Mouse (Mus musculus): ENCODE results near the gene Ell. TPM values are rescaled to one million over a fixed set of nuclear protein-coding genes. Genes with fewer than 3 reads are reported as not detected.

Gene Ell
- polyA plus RNA-seq, 1 experiment = 18.4 TPM

- no peak for DNase-seq (ENCODE audit: low read depth)
Measured at GRCm38 (mm10) chr8:70597417-70598272, 58.4 kb downstream of the Ell start.

DNA sequence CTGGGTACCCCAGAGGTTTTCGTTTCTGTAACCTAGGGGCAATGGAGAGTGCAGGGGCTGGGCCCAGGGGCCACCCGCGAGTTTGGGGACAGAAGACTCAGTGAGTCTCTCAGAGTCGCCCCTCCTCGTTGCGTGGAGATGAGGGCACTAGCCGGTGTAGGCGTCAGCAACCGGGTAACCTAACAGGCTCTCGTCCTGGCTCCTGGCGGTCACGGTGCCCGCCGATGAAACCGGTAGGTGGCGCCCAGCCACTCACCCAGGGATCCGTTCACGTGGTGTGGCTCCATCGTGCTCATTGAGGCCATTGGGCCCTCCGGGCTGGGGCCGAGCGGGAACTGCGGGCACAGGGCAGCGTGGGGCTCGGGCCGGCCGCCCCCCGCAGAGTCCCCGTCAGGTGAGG is 59.0 kb downstream of the Ell start:
- DNase-seq (ENCODE audit: low read depth) = no peak

DNA sequence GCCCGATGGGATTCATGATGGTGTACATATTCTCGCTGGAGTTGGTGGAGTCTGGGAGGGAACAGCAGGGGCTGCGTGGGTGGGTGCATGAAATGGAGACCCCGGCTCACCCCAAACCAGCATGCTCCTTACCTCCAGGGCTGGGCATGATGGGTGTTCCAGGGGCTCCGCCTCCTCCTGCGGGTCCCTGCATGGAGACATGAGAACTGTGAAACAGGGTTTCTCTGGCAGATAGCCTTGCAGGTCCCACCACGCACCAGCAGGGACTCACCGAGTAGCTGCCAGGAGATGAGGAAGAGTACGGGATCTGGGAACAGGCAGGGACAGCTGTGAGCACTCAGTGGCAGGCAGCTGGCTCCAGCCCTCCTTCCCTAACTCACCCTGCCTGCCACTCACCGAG is 59.5 kb downstream of the Ell start:
- DNase-seq (ENCODE audit: low read depth) = no peak

- DNase-seq (ENCODE audit: low read depth) = no peak
Measured at GRCm38 (mm10) chr8:70599507-70600290, 60.4 kb downstream of the Ell start.

DNA sequence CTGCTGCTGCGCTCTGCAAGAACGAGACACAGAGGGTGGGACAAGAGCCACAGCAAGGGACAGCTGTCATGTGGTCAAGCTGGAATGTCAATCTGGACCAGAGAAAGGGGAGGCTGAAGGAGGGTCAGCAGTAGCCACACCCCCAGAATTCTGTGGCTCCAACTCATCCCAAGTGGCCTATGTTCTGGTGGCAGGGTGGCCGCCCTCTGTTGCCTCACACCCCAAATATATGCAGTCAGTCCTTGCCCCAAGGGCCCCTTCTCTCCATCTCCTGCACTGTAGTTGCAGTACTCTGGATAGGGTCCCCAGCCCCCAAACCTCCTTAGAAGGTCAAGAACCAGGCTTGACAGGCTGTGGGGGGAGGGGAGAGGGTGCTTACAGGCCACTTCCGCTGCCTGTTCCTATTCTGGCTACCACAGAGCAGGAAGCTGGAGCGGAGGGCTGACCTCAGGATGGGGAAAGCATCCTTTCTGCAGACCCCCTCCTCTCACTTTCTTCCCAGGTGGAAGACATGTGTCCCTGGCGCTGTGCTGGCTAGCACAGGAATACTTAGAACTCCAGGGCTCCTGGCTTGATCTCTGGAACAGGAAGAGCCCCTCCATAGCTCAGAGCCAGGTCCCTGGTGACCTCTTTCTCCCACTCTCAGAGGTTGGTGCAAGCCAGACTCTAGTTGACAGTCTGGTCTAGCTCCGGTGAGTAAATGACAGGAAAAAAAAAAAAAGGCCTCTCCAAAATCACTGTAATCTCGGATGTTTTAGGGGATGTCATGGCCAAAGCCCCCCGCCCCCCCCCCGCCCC is 61.4 kb downstream of the Ell start:
- no peak for DNase-seq (ENCODE audit: low read depth)

DNA sequence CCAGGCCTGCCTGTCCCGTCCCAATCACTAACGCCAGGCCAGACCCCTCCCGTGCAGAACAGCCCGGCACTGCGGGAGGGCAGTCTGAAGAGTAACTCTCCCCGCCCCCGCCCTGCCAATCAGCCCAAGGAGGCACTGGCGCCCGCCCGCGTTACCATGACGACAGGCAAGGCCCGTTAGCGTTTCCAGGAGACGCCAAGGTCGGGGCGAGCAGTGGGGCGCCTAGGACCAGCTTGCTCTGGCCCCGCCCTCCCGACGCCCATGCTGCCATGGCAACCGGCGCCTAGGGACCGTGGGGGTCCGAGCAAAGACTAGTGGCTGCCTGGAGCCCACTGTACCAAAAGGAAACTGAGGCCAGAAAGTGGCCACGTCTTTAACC is 62.0 kb downstream of the Ell start:
- no peak for DNase-seq (ENCODE audit: low read depth)

GRCm38 (mm10) chr8:70602139-70602811 is 63.0 kb downstream of the Ell start:
- no peak for DNase-seq (ENCODE audit: low read depth)

GRCm38 (mm10) chr8:70604558-70604957 is 65.3 kb downstream of the Ell start:
- no peak for DNase-seq (ENCODE audit: low read depth)

GRCm38 (mm10) chr8:70605871-70606779 is 66.9 kb downstream of the Ell start:
- DNase-seq (ENCODE audit: low read depth) = no peak

GRCm38 (mm10) chr8:70606780-70607602 is 67.7 kb downstream of the Ell start:
- no peak for DNase-seq (ENCODE audit: low read depth)

- no peak for DNase-seq (ENCODE audit: low read depth)
Measured at GRCm38 (mm10) chr8:70607603-70607897, 68.3 kb downstream of the Ell start.

GRCm38 (mm10) chr8:70607898-70608748 is 68.9 kb downstream of the Ell start:
- no peak for DNase-seq (ENCODE audit: low read depth)

DNA sequence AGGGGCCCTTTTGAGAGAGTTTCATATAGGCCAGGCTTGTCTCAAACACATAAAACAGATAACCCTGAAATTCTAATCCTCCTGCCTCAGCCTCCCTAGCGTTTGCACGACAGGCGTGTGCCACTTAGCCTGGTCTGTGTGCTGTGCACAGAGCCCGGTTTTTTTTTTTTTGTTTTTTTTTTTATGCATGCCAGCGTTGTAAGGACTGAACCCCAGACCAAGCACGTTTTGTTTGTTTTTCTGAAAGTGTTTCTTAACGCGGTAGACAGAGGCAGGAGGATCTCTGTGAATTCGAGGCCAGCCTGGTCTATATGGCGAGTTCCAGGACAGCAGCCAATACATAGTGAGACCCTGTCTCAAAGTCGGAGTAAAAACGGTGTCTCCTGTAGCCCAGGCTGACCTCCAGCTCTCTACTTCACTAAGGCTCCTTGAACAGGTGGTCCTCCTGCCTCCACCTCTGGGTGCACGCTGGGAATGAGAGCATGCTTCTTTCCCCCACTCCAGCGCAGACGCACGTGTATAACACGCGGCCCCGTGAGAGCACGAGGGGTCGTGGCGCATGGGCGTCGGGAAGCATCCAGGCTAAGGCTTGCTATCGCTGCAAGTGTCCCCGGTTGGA is 69.6 kb downstream of the Ell start, which contains the start of gene Ssbp4:
TSS of gene Ssbp4 (minus strand) at position 124 of the 619 bp plus-strand sequence.
- no peak for DNase-seq (ENCODE audit: low read depth)

- no peak for DNase-seq (ENCODE audit: low read depth)
Measured at GRCm38 (mm10) chr8:70609368-70609848, 70.2 kb downstream of the Ell start.

- DNase-seq (ENCODE audit: low read depth) = no peak
Measured at GRCm38 (mm10) chr8:70609849-70610795, 70.9 kb downstream of the Ell start.

GRCm38 (mm10) chr8:70610796-70611771 is 71.8 kb downstream of the Ell start:
- no peak for DNase-seq (ENCODE audit: low read depth)
